Mouse (Mus musculus) ovary, postnatal 14 days (tissue): Measurements from ENCODE around the gene Ptpn11.
"Not testable (repeated sequence)": the region's sequence is repeated elsewhere in the genome, so short reads cannot be mapped to it uniquely, and the experiment has no call there.

Source experiments
- DNase-seq: peaks from one replicate; pipeline ENCODE4 v3.0.0; 2022; ENCODE audit warnings: low spot score

Gene Ptpn11

DNA sequence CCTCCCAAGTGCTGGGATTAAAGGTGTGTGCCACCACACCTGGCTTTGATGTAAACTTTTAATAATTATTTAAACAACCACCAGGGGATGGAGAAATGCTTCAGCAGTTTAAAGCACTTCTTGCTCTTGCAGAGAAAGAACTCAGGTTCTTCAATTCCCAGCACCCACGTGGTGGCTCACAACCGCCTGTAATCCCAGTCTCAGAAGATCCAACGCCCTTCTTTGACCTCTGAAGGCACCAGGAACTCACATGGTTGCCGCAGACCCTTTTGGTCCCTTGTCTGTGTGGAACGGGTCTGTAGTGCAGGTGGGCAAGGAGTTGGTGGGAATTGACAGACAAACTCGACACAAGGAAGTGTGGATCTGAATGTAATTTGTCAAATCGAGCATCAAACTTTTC is 23.5 kb upstream of the Ptpn11 start:
- DNase-seq, result no peak

DNA sequence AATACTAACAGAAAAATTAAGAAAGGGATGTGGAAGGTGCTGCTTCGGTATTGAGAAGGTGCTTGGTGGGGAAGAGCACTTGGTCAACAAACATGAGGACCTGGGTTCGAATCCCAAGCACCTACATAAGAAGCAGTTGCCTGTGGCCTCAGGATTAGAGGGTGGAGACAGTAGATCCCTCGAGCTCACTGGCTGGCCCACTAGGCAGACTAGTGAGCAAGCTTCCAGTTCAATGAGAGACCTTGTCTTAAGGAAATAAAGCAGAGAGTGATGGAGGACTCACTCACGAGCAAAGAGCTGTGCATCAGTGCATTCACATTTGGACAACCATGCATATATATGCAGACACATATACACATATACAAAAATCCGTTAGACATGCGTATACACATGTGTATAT is 20.9 kb upstream of the Ptpn11 start:
- DNase-seq, result no peak

DNA sequence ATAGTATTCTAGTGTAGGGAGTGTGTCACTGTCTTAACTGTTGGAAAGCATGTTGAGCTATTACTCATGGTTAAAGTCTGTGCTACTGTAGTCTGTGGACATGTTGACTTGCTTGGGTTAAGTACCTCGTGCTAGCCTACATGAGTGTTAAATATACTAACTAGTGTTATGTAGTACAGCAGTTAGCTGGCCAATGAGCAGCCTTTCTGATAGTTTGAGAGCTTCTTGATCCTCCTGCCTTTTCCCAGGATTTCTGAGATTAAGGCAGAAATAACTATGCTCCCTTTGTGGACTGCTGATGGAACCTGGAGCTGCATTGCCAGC is 19.4 kb upstream of the Ptpn11 start:
- no peak for DNase-seq

DNA sequence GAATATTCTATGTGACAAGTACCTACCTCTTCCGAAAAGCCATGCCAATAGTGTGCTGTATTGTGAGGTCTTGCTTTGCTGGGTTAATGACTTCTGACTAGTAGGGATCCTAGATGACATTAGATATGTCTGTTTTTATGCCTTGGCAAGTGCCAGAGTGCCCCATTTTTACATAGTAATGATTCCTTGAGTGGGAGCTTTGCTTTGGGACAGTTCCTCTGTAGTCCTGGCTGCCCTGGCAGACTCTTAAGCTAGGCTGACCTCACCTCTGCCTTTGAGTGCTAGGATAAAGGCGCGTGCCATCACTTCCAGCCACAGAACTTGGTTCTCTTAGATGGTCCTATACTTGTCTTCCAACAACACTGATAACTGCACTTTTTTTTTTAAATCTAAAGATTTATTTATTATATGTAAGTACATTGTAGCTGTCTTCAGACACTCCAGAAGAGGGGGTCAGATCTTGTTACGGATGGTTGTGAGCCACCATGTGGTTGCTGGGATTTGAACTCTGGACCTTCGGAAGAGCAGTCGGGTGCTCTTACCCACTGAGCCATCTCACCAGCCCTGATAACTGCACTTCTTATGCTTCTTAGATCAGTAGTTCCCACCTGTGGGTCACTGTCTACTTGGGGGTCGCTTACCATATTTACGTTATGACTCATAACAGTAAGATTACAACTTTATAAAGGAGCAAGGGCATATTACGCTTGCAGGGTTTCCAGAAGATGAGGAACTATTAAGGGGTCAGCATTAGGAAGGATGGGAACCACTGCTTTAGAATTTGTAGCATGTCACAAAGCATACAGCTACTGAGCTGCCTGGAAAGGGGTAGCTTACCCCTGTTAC is 18.8 kb upstream of the Ptpn11 start:
- DNase-seq, result no peak

DNA sequence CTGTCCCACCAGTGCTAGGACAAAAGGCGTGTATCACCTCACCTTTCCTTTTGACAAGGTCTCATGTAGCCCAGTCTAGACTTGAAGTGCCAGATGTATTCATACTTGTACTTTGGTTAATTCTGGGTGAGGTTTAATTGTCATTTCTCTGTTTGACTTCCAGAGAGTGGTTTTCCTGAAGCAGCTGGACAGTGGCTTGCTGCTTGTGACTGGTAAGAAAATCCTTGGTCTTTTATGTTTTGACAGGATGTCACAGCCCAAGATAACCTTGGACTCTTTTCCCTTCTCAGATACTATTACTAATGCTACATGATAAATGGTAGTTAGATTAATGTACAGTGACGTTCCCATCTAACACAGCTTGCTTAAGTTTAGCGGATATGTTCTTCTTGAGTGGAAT is 15.8 kb upstream of the Ptpn11 start:
- DNase-seq, result no peak

DNA sequence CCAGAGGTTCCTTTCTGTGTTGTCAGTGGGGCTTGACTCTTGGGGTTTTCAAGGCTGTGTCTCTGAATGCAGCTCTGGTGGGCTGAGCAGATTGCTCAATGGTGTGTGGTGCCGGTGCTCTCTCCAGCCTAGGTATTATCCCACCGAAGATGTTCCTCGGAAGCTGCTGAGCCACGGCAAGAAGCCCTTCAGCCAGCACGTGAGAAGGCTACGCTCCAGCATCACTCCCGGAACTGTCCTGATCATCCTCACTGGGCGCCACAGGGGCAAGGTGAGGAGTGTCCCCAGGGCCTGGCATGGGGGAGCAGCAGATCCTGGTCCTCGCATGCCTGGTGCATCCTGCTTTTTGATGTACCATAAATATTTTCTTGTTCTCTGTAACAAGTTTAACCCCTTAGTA is 15.3 kb upstream of the Ptpn11 start:
- DNase-seq, result no peak

DNA sequence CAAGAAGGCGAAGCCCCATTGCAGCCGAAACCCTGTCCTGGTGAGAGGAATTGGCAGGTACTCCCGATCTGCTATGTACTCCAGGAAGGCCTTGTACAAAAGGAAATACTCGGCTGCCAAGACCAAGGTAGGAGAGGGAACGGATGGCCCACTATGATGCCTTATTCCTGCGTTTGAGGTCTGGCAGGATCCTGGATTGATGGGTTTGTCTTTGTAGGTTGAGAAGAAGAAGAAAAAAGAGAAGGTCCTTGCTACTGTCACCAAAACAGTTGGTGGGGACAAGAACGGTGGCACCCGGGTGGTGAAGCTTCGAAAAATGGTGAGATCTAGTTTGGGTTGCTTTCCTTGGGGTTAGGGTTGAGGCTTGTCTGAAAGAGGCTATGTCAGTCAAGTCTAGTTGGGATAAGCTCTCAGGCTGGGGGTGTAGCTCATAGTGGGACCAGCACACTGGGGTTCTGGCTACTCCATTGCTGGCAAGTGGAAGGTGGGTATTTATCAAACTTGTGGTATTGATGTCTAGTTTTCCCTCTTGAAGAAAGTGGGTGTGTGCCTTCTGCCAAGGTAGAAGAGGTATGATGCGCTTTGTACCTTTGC is 14.4 kb upstream of the Ptpn11 start:
- not testable (repeated sequence) for DNase-seq

DNA sequence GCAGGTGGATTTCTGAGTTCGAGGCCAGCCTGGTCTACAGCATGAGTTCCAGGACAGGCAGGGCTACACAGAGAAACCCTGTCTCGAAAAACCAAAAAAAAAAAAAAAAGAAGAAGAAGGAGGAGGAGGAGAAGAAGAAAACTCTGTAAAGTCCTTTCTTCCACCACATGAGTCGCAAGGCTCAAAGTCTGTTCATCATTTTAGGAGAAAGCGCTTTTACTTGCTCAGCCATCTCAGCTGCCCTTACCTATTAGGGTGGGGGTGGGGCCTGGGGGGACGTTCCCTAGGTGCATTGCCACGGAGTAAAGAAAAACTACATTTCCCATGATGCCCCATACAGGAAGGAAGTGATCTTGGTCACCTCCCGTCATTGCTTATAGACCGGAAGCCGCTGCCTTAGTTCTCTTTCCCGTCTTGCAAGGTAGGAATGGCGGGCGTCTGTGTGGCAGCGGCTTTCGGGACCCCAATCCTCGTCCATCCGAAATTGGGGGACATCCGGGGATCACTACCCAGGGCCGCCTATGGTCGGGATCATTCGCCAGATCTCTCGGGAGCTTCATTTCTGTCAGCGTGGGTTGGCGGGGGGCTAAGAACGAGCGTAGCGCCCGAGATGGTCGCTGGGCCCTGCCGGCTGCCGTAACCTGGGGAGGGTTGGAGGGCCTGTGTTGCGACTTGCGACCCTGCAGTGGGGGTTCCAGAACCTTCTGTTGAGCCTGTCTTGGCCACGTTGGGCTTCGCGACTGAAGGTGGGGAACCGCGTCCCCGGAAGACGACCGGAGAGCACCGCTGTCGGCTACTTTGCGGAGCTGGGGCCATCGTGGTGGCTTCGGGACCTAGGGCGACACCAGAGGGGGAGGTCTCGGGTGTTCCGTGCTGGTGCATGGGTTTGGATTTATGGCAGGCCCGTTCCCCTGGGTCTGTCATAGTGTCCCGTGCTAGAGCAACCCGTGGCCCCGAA is 13.2 kb upstream of the Ptpn11 start, which contains the start of gene Rpl6:
Rpl6 (plus strand) TSS at position 350 of the 958 bp plus-strand sequence.
- peak; percentile 69 for DNase-seq

DNA sequence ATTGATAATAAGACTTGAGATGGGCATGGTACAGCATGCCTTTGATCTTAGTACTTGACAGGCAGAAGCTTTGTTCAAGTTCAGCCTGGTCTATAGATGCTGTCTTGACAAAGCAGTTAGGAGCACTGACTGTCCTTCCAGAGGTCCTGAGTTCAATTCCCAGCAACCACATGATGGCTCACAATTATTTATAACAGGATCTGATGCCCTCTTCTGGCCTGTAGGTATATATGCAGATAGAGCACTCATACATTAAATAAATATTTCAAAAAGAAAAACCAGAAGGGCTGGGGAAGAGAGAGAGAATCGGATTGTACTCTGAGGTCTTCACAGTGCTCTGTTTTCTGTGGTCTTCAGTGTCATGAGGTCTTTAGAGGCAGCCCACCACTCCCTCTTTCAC is 11.3 kb upstream of the Ptpn11 start:
- no peak for DNase-seq

DNA sequence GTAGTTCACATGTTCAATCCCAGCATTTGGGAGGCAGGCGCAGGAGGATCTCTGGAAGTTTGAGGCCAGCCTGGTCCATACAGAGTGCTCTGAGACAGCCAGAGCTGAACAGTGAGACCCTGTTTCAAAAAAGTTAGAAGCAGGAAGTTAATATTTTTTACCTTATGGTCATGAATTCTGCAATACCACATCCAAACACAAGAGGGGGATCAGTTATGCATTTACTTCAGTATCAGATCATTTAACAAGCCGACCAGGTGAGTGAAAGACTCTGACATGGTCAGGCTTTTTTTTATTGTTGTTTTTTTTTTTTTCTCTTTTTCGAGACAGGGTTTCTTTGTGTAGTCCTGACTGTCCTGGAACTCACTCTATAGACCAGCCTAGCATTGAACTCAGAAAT is 10.5 kb upstream of the Ptpn11 start:
- no peak for DNase-seq

DNA sequence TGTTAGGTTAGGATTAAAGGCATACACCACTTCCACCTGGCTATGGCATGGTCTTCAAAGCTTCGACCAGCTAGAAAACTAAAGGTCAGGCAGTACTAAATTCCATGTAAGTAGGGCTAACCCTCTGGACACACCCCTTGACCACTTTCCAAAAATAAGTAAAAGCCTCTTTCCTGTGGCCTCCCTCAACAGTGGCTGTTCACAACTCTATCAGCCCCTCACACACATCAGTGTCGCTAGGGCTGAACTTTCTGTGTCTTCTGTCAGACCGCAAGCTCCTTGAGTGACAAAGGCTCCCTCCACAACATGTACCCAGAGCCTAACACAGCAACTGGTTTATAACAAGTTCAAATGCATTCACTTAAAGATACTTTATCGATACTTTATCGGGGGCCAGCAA is 7.2 kb upstream of the Ptpn11 start:
- DNase-seq, result no peak

DNA sequence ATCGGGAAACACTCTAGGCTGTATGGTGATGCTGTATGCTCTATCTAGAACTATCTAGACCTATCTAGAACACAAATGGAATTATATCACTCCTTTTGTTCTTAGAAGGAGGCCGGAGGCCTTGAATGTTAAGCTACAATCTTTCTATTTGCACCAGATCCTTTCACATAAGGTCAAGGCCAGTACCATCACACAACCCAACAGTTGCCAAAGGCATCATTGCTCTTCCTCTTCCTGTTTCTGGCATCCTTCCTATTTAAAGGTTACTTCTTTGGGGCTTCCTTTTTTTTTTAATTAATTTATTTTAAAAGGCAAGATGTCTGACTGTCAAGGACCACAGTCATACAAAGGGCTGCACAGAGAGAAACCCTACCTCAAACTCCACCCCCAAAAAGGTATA is 6.1 kb upstream of the Ptpn11 start:
- no peak for DNase-seq

DNA sequence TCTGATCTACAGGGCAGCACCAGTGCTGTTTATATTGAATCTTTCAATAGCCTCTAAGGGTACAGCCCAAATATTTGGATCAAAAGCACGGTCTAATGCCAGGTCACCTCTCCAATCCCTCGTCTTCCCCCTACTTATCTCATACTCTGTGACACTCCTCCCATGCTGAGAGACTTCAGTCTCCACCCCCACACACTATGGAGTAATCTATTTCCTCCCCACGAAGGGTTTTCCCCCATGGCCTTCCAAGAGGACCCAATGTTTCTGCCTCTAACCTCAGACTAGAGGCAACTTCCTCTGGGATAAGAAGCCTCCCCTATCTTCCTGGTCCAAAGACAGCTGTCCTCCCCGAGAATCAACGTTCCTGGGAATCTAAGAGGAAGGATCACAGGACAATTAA is 5.6 kb upstream of the Ptpn11 start:
- DNase-seq, result no peak

DNA sequence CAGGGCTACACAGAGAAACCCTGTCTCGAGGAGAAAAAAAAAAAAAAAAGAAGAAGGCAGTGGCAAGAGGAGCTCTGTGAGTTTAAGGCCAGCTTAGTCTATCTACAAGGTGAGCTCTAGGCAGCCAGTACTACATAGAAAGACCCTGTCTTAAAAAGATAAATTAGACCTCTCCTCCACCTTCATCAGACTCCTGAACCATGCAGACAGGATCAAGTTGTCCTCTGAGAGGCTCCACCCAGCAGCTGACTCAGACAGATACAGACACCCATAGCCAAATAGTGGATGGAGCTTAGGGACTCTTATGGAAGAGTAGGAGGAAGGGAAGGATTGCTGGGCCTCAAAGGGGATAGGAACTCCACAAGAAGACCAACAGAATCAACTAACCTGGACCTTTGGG is 3.0 kb upstream of the Ptpn11 start:
- no peak for DNase-seq

DNA sequence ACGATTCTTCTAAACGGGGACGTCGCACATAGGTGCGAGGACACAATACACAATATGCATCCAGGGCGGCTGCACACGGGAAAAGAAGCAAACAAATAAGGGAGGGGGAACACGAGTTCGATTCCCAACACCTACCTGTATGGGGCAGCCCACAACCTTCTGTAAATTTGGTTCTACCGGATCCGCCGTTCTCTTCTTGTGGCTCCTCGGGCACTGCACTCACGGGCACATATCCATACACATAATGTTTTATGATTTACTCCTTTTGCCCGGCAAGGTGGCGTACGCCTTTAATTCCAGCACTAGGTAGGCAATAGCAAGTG is 348 bp upstream of the Ptpn11 start:
- no peak for DNase-seq

DNA sequence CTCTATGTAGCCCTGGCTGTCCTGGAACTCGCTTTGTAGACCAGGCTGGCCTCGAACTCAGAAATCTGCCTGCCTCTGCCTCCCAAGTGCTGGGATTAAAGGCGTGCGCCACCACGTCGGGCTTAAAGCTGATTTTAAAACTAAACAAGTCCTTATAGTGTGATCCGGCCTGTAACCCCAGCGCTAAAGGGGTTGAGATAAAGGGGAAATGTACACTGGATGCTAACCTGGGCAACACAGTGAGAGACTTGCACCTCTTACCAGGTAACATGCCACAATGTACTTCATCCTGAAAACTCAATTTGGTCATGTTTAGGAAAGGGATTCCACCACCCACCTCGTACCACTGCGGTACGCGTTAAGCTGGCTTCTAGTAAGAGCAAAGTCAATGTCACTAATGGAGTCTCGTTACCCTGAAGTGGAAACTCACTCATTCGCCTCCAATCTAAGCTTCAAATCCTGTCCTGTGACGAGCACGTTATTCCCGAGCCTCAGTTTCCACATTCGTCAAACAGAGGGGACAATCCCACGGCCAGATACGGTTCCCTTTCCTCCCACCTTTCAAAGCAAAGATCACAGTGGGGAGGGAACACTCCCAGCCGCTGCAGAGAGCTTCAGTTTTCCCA is 874 bp downstream of the Ptpn11 start:
- no peak for DNase-seq

DNA sequence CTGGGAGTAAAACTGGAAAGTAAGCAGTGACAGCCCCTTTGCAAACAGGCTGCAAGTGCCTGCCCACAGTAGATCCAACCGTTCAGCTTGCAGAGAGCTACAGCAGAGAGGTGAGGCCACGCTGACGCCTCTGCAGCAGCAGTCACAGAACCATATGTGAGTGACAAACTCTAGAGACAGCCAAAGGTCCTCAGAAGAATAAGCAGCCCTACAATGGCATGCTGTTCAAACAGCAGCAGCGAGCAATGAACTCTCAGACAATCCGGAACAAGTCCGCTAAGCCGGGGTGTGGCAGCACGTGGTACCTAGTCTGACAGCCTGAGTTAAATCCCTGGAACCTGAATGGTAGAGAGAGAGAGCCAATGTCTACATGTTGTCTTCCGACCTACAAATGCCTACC is 2.0 kb downstream of the Ptpn11 start:
- DNase-seq, result no peak

DNA sequence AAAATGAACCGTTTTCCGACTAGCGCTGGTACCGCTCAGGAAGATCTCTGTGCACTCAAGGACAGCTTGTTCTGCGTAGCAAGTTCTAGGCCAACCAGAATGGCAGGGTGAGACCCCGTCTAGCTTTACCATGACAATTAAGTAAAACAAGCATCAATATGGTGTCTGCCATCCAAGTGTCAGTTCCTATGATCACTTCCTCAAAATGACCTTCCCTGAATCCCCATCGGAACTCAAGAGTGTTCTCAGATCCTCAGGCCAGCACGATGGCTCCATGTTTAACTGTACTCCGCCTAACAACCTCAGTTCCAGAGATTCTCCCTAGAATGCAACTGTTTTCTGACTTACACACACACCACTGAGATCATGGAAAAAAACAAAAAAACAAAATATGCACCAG is 2.9 kb downstream of the Ptpn11 start:
- no peak for DNase-seq

DNA sequence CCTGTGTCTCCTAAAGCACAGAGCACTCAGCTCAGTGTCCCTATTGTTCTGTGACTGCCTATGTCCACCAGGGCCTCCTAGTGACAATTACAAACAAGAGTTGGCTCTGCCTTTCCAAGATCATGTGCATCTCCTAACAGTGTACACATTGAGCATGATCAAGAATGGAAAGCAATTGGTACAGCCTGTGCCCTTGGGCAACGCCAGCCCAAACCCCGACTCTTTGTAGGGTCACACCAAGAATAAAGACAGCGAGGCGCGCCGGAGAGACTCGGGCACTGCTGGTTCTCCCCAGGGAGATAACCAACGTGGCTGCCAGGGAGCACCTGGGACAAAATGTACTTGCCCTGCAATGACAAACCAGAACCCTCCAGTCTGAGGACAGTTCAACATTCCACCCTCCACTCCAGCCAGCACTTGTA is 3.6 kb downstream of the Ptpn11 start:
- DNase-seq, result no peak

DNA sequence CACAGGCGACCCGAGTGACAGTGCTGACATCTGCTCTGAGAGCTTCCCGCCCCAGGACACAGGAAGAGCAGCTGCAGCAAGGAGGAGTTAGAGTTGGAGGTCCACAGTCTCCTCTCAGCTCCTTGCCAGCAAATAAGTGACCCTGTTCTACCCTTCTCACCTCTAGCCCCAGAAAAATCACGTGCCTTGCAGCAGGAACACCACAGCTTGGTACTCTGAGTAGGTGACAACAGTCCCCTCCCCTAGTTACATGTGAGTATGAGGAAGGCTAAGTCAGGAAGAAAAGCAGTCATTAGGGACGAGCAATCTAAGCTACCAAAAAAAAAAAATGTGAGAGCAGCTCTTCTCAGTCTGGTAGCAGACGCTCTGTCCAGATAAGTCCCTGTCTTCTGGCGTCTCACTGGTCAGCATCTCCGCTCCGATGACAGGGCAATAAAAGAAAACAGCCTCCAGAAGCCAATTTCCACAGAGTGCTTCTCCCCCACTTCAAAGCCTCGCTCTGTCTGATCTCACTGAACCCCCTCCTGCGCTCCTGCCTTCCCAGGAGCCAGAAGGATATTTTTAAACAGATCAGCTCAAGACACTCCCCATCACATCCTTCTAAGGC is 6.1 kb downstream of the Ptpn11 start:
- no peak for DNase-seq

DNA sequence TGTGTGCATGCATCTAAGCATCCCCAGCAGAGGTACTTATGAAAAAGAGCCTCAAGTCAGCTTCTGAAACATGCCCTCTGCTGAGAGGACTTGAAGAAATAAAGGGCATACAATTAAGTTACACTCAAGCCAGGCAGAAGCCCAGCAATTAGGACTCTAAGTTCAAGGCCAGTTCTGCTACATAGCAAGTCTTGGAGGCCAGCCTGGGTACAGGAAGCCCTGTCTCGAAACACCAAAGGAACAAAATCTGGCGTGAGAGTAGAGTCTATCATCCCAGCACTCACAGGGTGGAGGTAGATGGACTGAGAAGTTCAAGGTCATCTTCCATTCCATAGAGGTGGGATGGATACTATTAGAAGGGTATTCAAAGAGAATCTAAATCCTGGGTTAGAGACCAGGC is 6.8 kb downstream of the Ptpn11 start:
- DNase-seq, result no peak

DNA sequence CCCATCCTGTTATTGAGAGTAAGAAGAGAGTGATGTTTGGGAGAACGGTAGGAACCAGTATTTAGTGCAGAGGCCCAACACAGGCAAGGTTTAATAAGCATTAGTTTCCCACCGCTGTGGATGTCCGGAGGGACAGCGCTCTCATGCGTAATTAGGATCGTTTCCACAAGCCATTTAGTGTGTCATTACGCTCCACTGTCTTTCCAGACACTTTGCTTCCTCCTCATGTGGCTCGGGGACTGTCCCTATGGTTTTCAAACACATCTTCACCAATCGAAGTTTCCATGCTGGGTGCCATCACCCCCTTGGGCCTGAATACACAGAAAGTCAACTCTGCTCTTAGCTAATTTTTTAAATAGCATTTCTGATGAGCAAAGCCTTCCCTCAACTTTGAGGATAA is 7.9 kb downstream of the Ptpn11 start:
- no peak for DNase-seq
